Mouse (Mus musculus) stomach, embryonic 16.5 days (tissue): Measurements from ENCODE around the gene Dpysl4. TPM values are rescaled to one million over a fixed set of nuclear protein-coding genes. Genes with fewer than 3 reads are reported as not detected.
A peak's percentile ranks its signal among the peaks of the same experiment; 100 is the strongest.

Source experiments
- ATAC-seq: fragments of 200-750 bp; cut with Nextera tagmentation; 2 replicates; pipeline ENCODE4 v1.8.0; 2017; ENCODE audit warnings: moderate number of reproducible peaks, moderate TSS enrichment; ENCODE audit not compliant: insufficient read depth, low FRiP score
- H3K27ac ChIP-seq: fragments of 300-500 bp; sonication (generic); 2 replicates; pipeline ENCODE4 v1.5.1; 2014; ENCODE audit warnings: low read length
- H3K27me3 ChIP-seq: fragments of 300-500 bp; sonication (generic); 2 replicates; pipeline ENCODE4 v1.6.1; 2014; ENCODE audit warnings: low read length, control low read depth, mixed read lengths; ENCODE audit not compliant: control insufficient read depth, insufficient read depth
- H3K36me3 ChIP-seq: fragments of 300-500 bp; sonication (generic); 2 replicates; pipeline ENCODE4 v1.6.1; 2014; ENCODE audit warnings: low read length; ENCODE audit not compliant: control insufficient read depth, insufficient read depth
- H3K4me1 ChIP-seq: fragments of 300-500 bp; sonication (generic); 2 replicates; pipeline ENCODE4 v1.6.1; 2014; ENCODE audit warnings: low read length, control low read depth, mixed read lengths; ENCODE audit not compliant: control insufficient read depth, insufficient read depth
- H3K4me2 ChIP-seq: fragments of 300-500 bp; sonication (generic); 2 replicates; pipeline ENCODE4 v1.6.1; 2014; ENCODE audit warnings: low read depth, low read length, mixed read lengths
- H3K4me3 ChIP-seq: fragments of 300-500 bp; sonication (generic); replicated peaks from 2 replicates; pipeline ENCODE4 v1.5.1; 2014; ENCODE audit warnings: mild to moderate bottlenecking, low read length
- H3K9ac ChIP-seq: fragments of 300-500 bp; sonication (generic); 2 replicates; pipeline ENCODE4 v1.6.1; 2014; ENCODE audit warnings: low read length
- H3K9me3 ChIP-seq: fragments of 300-500 bp; sonication (generic); replicated peaks from 2 replicates; pipeline ENCODE4 v1.6.1; 2016; ENCODE audit warnings: low read length, control low read depth; ENCODE audit not compliant: control insufficient read depth
- WGBS: fragments of 180-500 bp; shearing (Covaris S2); extraction: QIAGEN DNeasy Blood & Tissue Kit; methylation state at CpG from one replicate; pipeline ENCODE4 v1.1.7; 2014; 5-methylcytosine and 5-hydroxymethylcytosine counted together
- polyA plus RNA-seq: library from polyadenylated mRNA; unstranded; fragments of >200 nt; fragmentation: Nextera tagmentation; extraction: Ambion mirVana; gene quantifications from 2 replicates; pipeline ENCODE4 v1.2.1, GENCODE M21; 2015

The Dpysl4 gene
- polyA plus RNA-seq, 1 experiment from 2014 or later: 13.6 TPM

DNA sequence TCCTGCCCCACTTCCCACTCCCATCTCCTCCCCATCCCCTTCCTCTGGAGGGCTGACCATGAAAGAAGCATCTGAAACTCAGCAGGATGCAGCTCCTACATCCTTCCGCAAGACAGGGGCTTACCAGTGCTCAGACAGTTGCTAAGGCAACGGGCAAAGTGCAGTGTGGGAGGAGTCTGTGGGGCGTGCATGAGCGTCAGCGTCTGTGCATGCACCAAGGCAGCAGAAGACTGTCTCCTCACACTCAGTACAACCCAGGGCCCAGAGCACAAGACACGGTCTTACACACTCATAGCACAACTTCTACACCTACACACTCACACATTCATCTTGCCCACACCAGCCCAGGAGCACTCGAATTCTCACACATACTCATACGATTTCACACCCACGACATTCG lies 65.3 kb downstream of the Dpysl4 start:
- Histone ChIP-seq H3K27me3 (no peaks in the 10 kb centered on the region), H3K4me3 (no peak overlapping the region), H3K27ac (no peak overlapping the region), H3K36me3 (no peaks in the 10 kb centered on the region), H3K4me2 (no peak overlapping the region), H3K4me1 (peaks cover 12% of the 10 kb centered on the region; the same call in 1 of the 2 replicates), H3K9ac (no peak overlapping the region), H3K9me3 (no peaks in the 10 kb centered on the region)
- ATAC-seq: peak; percentile 77; the same call in 1 of the 2 replicates
- 29% methylated on average over 10 of the region's 10 CpGs for WGBS

Other genes starting within 250 kb of the Dpysl4 start
- 12.2 and 12.4 TPM in 2 replicates for gene Ppp2r2d, start 239.9 kb upstream of the Dpysl4 start, polyA plus RNA-seq
- 13.1 and 14.8 TPM in 2 replicates for gene Mapk1ip1, start 239.7 kb upstream of the Dpysl4 start, polyA plus RNA-seq
- 132 and 138 TPM in 2 replicates for gene Bnip3, start 176.5 kb upstream of the Dpysl4 start, polyA plus RNA-seq
- 0.15 and 0.24 TPM in 2 replicates for gene Jakmip3, start 145.3 kb upstream of the Dpysl4 start, polyA plus RNA-seq
- gene Lrrc27, start 127.0 kb downstream of the Dpysl4 start, polyA plus RNA-seq: 2.9 and 4.4 TPM in 2 replicates
- gene Stk32c, start 127.3 kb downstream of the Dpysl4 start, polyA plus RNA-seq: 0.17 TPM in 1 of 2 replicates, not detected in the other
- gene Pwwp2b, start 162.5 kb downstream of the Dpysl4 start, polyA plus RNA-seq: 16.3 and 19.8 TPM in 2 replicates